ENCODE assay signal across 17 mouse cellular contexts in genomic region chr4:151724897-151725296, GRCm38 (mm10).
"Had no signal": no experiment of that assay in that cellular context is flagged by ENCODE, and none has a peak within 500 bp of the region (broad histone marks: within the 10 kb centered on the region; RNA-seq: fewer than 3 reads in every experiment).

No protein-coding gene starts in this region.

- H3K27ac ChIP-seq: kidney, postnatal 0 days; layer of hippocampus, adult 2 months; left cerebral cortex, adult 2 months; lung, embryonic 15.5 days; midbrain, embryonic 10.5 days; midbrain, embryonic 13.5 days; neural tube, embryonic 13.5 days had no signal

- H3K4me2 ChIP-seq: lung, embryonic 15.5 days; midbrain, embryonic 13.5 days; neural tube, embryonic 13.5 days had no signal

- H3K9me3 ChIP-seq: lung, embryonic 15.5 days; midbrain, embryonic 10.5 days; midbrain, embryonic 13.5 days; neural tube, embryonic 13.5 days had no signal

- ATAC-seq: intestine, postnatal 0 days; midbrain, embryonic 16.5 days had no signal

- H3K4me3 ChIP-seq: layer of hippocampus, adult 2 months; left cerebral cortex, adult 2 months; lung, embryonic 15.5 days; megakaryocyte, embryonic 14.5 days; midbrain, embryonic 10.5 days; midbrain, embryonic 13.5 days; myocyte; neural tube, embryonic 13.5 days had no signal

- H3K9ac ChIP-seq: lung, embryonic 15.5 days; midbrain, embryonic 13.5 days; neural tube, embryonic 13.5 days had no signal

- H3K27me3 ChIP-seq: lung, embryonic 15.5 days; midbrain, embryonic 13.5 days; neural tube, embryonic 13.5 days had no signal

- H3K36me3 ChIP-seq: lung, embryonic 15.5 days; midbrain, embryonic 10.5 days; midbrain, embryonic 13.5 days; neural tube, embryonic 13.5 days had no signal

- DNase-seq: kidney, adult 2 months; layer of hippocampus, postnatal 36 days; lung, adult 18-20 months; lung, postnatal 10 days; lung, postnatal 36 days; thymus, postnatal 25 days had no signal
